Mouse (Mus musculus) hindbrain, embryonic 11.5 days (tissue): Measurements from ENCODE around the gene Cacnb2. TPM values are rescaled to one million over a fixed set of nuclear protein-coding genes. Genes with fewer than 3 reads are reported as not detected.

Source experiments
- ATAC-seq: fragments of 200-750 bp; cut with Nextera tagmentation; 2 replicates; pipeline ENCODE4 v1.8.0; 2017; ENCODE audit warnings: mild to moderate bottlenecking, moderate TSS enrichment, moderate library complexity; ENCODE audit not compliant: low FRiP score
- DNase-seq: peaks from one replicate; pipeline ENCODE4 v3.0.0-alpha.2; 2015; ENCODE audit warnings: low spot score
- H3K27ac ChIP-seq: fragments of 300-500 bp; sonication (generic); 2 replicates; pipeline ENCODE4 v1.5.1; 2014; ENCODE audit warnings: mild to moderate bottlenecking, low read depth, low read length
- H3K27me3 ChIP-seq: fragments of 300-500 bp; sonication (generic); 2 replicates; pipeline ENCODE4 v1.6.1; 2014; ENCODE audit warnings: mild to moderate bottlenecking, low read length, moderate library complexity, mixed read lengths; ENCODE audit not compliant: control insufficient read depth, insufficient read depth
- H3K36me3 ChIP-seq: fragments of 300-500 bp; sonication (generic); 2 replicates; pipeline ENCODE4 v1.6.1; 2014; ENCODE audit warnings: mild to moderate bottlenecking, low read length, moderate library complexity, mixed read lengths; ENCODE audit not compliant: control insufficient read depth, insufficient read depth
- H3K4me1 ChIP-seq: fragments of 300-500 bp; sonication (generic); replicated peaks from 2 replicates; pipeline ENCODE4 v1.6.1; 2014; ENCODE audit warnings: low read length, mixed read lengths; ENCODE audit not compliant: control insufficient read depth, insufficient read depth
- H3K4me2 ChIP-seq: fragments of 300-500 bp; sonication (generic); replicated peaks from 2 replicates; pipeline ENCODE4 v1.6.1; 2014; ENCODE audit warnings: mild to moderate bottlenecking, low read depth, low read length
- H3K4me3 ChIP-seq: fragments of 300-500 bp; sonication (generic); 2 replicates; pipeline ENCODE4 v1.5.1; 2014; ENCODE audit warnings: low read depth, low read length
- H3K9ac ChIP-seq: fragments of 300-500 bp; sonication (generic); 2 replicates; pipeline ENCODE4 v1.6.1; 2014; ENCODE audit warnings: low read depth, low read length
- H3K9me3 ChIP-seq: fragments of 300-500 bp; sonication (generic); 2 replicates; pipeline ENCODE4 v1.6.1; 2016; ENCODE audit warnings: low read length; ENCODE audit not compliant: control insufficient read depth
- WGBS: fragments of 180-500 bp; shearing (Covaris S2); extraction: QIAGEN DNeasy Blood & Tissue Kit; methylation state at CpG from one replicate; pipeline ENCODE4 v1.1.7; 2014; 5-methylcytosine and 5-hydroxymethylcytosine counted together
- polyA plus RNA-seq: library from polyadenylated mRNA; unstranded; fragments of >200 nt; fragmentation: Nextera tagmentation; extraction: Ambion mirVana; gene quantifications from 2 replicates; pipeline ENCODE4 v1.2.1, GENCODE M21; 2014

Gene Cacnb2
- polyA plus RNA-seq, 1 experiment from 2014 or later = 2.8 TPM

DNA sequence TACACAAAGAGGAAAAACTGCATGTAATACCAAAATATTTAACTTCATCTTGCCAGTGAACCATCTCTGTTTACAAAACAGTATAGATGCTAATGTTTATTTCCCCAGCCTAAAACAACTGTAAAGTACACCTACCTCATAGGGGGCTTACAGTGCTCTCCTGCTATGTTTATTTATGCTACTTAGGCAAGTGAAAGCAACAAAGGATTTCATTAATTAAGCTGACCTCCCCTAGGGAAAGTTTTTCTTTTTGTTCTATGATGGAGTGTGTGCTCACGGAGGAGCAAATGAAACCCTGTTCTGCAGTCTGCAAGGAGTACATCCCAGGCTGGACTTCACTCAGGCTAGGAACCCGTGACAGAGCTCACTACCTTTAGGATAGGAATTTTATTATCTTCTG lies 272.2 kb downstream of the Cacnb2 start:
- 26% methylated on average over 2 of the region's 2 CpGs for WGBS
- Histone ChIP-seq H3K9me3 (no peaks in the 10 kb centered on the region), H3K36me3 (no peaks in the 10 kb centered on the region), H3K9ac (no peak overlapping the region), H3K27ac (no peak overlapping the region), H3K4me2 (no peak overlapping the region), H3K4me1 (no peaks in the 10 kb centered on the region), H3K4me3 (no peak overlapping the region), H3K27me3 (no peaks in the 10 kb centered on the region)
- no peak for ATAC-seq
- peak; percentile 3 for DNase-seq

DNA sequence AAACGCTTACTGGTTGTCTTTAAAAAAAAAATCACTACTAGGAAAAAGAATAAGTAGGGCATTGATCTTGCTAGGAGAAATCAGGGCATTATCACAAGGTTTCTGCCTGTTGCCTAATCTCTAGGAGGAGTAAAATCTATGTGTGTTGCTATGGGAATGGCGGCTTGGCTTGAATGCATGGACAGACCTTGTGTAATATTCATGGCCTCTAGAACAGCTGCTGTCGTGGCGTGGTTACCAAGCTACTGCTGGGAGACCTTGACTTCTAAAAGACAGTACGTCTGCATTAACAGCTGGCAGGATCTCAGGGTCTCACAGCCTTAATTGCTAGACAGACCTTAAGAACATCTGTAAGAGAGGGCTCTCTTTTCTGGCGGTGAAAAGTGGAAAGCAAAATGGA lies 272.7 kb downstream of the Cacnb2 start:
- no peak overlapping the region for H3K27ac ChIP-seq
- ATAC-seq (peak; percentile 71), DNase-seq (peak; percentile 58)
- no peaks in the 10 kb centered on the region for H3K4me1 ChIP-seq
- 48% methylated on average over 6 of the region's 6 CpGs for WGBS
- H3K4me3 ChIP-seq = no peak overlapping the region
- H3K36me3 ChIP-seq = no peaks in the 10 kb centered on the region
- H3K27me3 ChIP-seq = no peaks in the 10 kb centered on the region
- H3K4me2 ChIP-seq = no peak overlapping the region
- no peak overlapping the region for H3K9ac ChIP-seq
- no peaks in the 10 kb centered on the region for H3K9me3 ChIP-seq

DNA sequence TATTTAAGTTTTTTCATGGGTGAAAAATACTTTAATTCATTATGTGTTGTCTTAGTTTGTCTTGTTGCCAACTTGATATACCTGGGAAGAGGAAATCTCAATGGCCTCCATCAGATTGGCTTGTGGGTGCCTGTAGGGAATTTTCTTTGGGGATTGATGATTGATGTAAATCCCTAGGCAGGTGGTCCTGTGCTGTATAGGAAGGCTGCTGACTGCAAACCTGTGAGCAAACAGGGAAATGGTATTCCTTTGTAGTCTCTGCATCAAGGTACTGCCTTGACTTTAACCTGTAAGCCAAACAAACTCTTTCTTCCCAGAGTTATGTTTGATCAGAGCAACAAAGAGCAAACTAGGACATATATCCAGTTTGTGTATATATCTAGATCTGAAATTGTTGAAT lies 276.1 kb downstream of the Cacnb2 start:
- no peak overlapping the region for H3K27ac ChIP-seq
- DNase-seq = no peak
- no peaks in the 10 kb centered on the region for H3K4me1 ChIP-seq
- H3K27me3 ChIP-seq = no peaks in the 10 kb centered on the region
- ATAC-seq = no peak
- no peak overlapping the region for H3K4me2 ChIP-seq
- H3K36me3 ChIP-seq = no peaks in the 10 kb centered on the region
- no peak overlapping the region for H3K9ac ChIP-seq
- no peak overlapping the region for H3K4me3 ChIP-seq
- no peaks in the 10 kb centered on the region for H3K9me3 ChIP-seq

DNA sequence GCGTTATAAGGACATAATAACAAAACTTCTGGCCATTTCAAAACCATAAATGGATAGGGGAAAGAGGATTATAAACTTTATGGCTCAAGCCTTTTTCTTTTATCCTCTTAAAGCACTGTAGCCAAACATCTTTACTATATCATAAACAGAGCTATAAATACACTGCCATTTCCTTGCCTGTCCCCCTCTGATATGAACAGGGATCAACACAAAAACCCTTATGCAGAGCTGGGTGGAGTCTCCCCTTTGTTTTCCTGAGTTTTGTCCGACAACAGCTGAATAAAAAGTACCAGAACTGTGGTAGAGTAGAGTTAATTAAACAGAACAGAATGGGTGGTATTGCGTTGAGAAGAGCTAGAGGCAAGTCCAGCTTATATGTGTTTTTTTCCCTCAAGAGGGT lies 280.6 kb downstream of the Cacnb2 start:
- no peak overlapping the region for H3K4me3 ChIP-seq
- no peak overlapping the region for H3K9ac ChIP-seq
- no peak overlapping the region for H3K4me2 ChIP-seq
- WGBS = 83% methylated on average over 3 of the region's 3 CpGs
- H3K4me1 ChIP-seq = no peaks in the 10 kb centered on the region
- H3K9me3 ChIP-seq = no peaks in the 10 kb centered on the region
- no peak overlapping the region for H3K27ac ChIP-seq
- ATAC-seq = no peak
- no peak for DNase-seq
- H3K27me3 ChIP-seq = no peaks in the 10 kb centered on the region
- H3K36me3 ChIP-seq = no peaks in the 10 kb centered on the region

DNA sequence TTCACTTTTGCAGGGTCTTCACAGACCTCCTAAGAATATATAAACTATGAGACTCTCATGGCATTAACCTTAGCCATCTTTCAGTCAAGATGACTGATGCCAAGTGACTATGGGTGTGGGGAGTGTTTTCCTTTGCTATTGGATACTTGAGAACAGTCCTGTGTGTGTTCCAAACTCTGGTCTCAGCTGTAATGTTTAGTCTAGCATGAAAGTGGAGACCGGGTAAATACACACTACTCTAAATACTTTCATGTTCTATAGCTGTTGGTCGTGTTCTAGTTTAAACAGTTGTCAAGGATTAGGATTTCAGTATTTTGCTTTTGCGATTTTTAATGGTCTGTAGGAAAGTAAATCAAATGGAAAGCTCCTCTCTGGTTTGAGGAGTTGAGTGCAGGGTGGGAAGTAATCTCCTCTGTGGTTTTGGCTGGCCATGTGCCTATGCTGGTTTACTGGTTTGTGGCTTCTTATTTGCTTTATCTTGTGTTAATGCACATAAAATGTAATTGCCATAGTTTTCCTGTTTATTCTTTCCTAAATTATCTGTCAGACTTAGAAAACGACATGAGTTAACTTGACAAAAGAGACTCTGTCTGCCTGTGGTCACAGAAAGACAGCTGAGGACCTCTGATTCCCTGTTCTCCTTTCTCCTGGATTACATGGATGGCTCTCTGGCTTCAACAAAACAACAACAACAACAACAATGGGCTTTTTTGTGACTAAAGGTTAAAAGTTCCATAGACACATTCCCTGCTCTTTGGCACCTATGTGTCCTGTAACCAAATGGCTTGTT lies 285.7 kb downstream of the Cacnb2 start:
- Histone ChIP-seq H3K27ac (no peak overlapping the region), H3K9me3 (no peaks in the 10 kb centered on the region), H3K4me2 (no peak overlapping the region), H3K36me3 (no peaks in the 10 kb centered on the region), H3K4me1 (no peaks in the 10 kb centered on the region), H3K27me3 (no peaks in the 10 kb centered on the region), H3K9ac (no peak overlapping the region), H3K4me3 (no peak overlapping the region)
- DNase-seq (no peak), ATAC-seq (no peak)
- 75% methylated on average over 4 of the region's 4 CpGs for WGBS

DNA sequence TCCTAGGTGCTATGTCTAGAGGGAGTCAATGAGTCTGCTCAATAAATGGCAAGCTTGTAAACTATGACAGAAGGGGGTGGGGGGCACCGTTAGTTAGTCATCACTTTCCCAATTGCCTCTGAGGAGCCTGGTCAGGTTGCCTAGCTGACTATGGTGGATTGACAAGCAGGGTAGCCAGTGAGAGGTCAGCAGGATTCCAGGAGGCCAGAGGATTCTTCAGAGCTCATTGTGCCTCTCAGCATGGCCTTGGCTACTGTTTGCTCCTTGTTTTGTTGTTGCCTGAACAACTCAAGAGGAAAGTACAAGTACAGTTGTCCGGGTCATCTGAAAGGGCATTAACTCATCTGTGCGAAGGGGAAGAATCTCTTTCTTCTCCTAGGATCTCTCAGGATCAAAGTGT lies 300.9 kb downstream of the Cacnb2 start:
- no peaks in the 10 kb centered on the region for H3K4me1 ChIP-seq
- ATAC-seq (no peak), DNase-seq (no peak)
- no peak overlapping the region for H3K9ac ChIP-seq
- no peak overlapping the region for H3K4me3 ChIP-seq
- 29% methylated on average over 3 of the region's 3 CpGs for WGBS
- no peaks in the 10 kb centered on the region for H3K9me3 ChIP-seq
- no peaks in the 10 kb centered on the region for H3K36me3 ChIP-seq
- H3K27me3 ChIP-seq = no peaks in the 10 kb centered on the region
- no peak overlapping the region for H3K27ac ChIP-seq
- no peak overlapping the region for H3K4me2 ChIP-seq

DNA sequence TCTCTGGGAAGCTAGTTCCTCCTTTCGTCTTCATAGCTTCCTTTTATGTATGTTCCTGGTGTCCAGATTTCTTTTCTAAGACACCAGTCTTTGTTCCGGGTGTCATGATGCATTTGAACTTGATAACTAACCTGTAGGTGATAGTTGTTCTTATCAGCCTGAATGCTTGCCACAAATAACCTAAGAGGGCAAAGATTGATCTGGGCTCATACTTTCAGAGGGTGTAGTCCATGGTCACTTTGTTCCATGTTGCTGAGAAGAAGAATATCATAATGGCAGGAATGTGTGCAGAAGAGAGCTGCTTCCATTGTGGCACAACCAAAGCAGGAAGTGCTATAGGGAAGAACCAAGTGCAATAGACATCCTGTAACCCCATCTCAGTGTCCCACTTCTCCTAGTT lies 302.0 kb downstream of the Cacnb2 start:
- no peak overlapping the region for H3K4me2 ChIP-seq
- H3K9me3 ChIP-seq = no peaks in the 10 kb centered on the region
- no peak for ATAC-seq
- no peaks in the 10 kb centered on the region for H3K27me3 ChIP-seq
- no peak overlapping the region for H3K4me3 ChIP-seq
- no peak overlapping the region for H3K27ac ChIP-seq
- H3K36me3 ChIP-seq = no peaks in the 10 kb centered on the region
- no peaks in the 10 kb centered on the region for H3K4me1 ChIP-seq
- 86% methylated on average over 2 of the region's 2 CpGs for WGBS
- no peak overlapping the region for H3K9ac ChIP-seq
- DNase-seq = no peak

DNA sequence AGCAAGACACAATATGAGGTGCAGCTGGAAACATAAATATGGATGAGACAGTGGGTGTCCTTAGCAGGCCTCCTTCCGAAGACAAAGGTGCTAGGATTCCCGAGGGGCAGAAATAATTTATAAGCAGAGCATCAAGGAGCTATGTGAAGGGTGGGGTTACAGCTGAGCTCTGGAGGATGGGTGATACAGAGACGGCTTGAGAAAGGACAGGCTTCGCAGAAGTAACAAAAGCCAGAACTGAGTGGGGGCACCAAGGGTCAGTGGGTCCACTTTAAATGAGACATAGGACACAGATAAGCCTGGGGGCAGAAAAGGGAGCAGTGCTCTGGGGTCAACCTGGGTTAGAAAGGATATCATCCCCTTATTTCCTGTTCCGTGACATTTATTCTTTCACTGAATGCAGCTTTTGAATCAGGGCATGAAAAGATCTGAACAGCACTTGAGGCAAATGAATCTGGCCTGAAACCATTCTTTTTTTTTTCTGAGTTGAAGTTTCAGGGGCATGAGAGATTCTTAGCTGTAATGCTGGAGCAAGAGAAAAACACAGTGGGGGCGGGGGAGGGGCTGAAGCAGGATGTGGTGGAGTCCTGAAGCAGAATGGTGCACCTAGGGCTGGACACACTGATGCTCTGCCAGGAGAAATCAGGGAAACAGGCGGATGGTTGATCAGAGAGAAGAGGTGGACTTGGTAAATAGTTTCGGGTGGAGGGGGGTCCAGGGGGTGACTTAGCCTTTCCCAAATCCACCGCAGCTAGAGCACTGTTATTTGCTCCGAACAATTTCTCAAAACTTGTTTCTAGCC lies 304.4 kb downstream of the Cacnb2 start:
- Histone ChIP-seq H3K36me3 (no peaks in the 10 kb centered on the region), H3K27ac (no peak overlapping the region), H3K9ac (no peak overlapping the region), H3K27me3 (no peaks in the 10 kb centered on the region), H3K4me2 (no peak overlapping the region), H3K9me3 (no peaks in the 10 kb centered on the region), H3K4me3 (no peak overlapping the region), H3K4me1 (no peaks in the 10 kb centered on the region)
- peak; percentile 83 for ATAC-seq
- WGBS = 33% methylated on average over 10 of the region's 10 CpGs
- DNase-seq = peak; percentile 23
